22 mouse cellular contexts compared by ENCODE assay signal in the genomic region with DNA sequence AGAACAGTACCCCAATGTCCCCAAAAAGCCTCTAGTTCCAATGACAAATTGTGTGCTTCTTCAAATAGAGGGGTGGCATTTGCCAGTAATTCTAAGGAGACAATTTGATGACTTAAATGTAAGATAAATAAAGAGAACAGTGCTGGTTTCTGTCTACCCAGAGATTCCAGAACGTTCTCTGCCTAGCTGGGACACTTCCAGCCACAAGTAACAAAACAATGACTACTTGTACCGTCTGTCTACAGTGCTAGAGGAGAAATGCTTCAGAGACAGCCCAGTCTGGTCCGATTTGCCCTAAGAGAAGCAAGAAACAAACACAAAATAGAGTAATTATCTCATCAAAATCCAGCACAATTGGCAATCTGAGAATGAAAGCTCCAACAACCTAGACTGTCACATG.
"Had no signal": no experiment of that assay in that cellular context is flagged by ENCODE, and none has a peak within 500 bp of the region (broad histone marks: within the 10 kb centered on the region; RNA-seq: fewer than 3 reads in every experiment).

No protein-coding gene starts in this region.

- H3K4me1 ChIP-seq: neural tube, embryonic 12.5 days had no signal

- H3K9ac ChIP-seq: limb, embryonic 12.5 days; limb, embryonic 15.5 days; liver, embryonic 14.5 days; liver, postnatal 0 days; lung, embryonic 14.5 days; neural tube, embryonic 12.5 days; neural tube, embryonic 15.5 days had no signal

- ATAC-seq: intestine, postnatal 0 days; liver, postnatal 0 days had no signal

- H3K27ac ChIP-seq: kidney, postnatal 0 days; limb, embryonic 12.5 days; limb, embryonic 15.5 days; liver, embryonic 14.5 days; neural tube, embryonic 12.5 days; neural tube, embryonic 15.5 days; stomach, postnatal 0 days had no signal

- H3K4me3 ChIP-seq: limb, embryonic 12.5 days; limb, embryonic 15.5 days; neural tube, embryonic 12.5 days; neural tube, embryonic 15.5 days had no signal

- H3K9me3 ChIP-seq: limb, embryonic 15.5 days; neural tube, embryonic 12.5 days; neural tube, embryonic 15.5 days had no signal

- H3K4me2 ChIP-seq: limb, embryonic 12.5 days; limb, embryonic 15.5 days; liver, embryonic 11.5 days; lung, embryonic 14.5 days; midbrain, embryonic 11.5 days; neural tube, embryonic 12.5 days; neural tube, embryonic 15.5 days had no signal

- H3K36me3 ChIP-seq: limb, embryonic 12.5 days; limb, embryonic 15.5 days; neural tube, embryonic 12.5 days; neural tube, embryonic 15.5 days had no signal

- H3K27me3 ChIP-seq: limb, embryonic 12.5 days; limb, embryonic 15.5 days; neural tube, embryonic 12.5 days; neural tube, embryonic 15.5 days had no signal

- DNase-seq: kidney, adult 2 months; kidney, postnatal 25 days; left cerebral cortex, postnatal 4 days; liver, postnatal 0 days; lung, embryonic 14.5 days; lung, postnatal 10 days; lung, postnatal 4 days; midbrain, embryonic 14.5 days; right cerebral cortex, adult 18-20 months; right cerebral cortex, postnatal 14 days; right cerebral cortex, postnatal 4 days; thymus, postnatal 36 days had no signal
